Mouse (Mus musculus): ENCODE data around the gene Pde3b.
A peak's percentile ranks its signal among the peaks of the same experiment; 100 is the strongest.
"Not testable (repeated sequence)": the region's sequence is repeated elsewhere in the genome, so short reads cannot be mapped to it uniquely, and the experiment has no call there.

Gene Pde3b

GRCm38 (mm10) chr7:114414421-114415335, at the start of gene Pde3b:
Gene Pde3b, plus strand, starts transcription at chr7:114415281.
- DNase-seq, result peak; percentile 72

GRCm38 (mm10) chr7:114402130-114402529, 13.0 kb upstream of the Pde3b start:
- no peak for DNase-seq

GRCm38 (mm10) chr7:114415336-114416020, 397 bp downstream of the Pde3b start:
- DNase-seq, result peak; percentile 23

GRCm38 (mm10) chr7:114416021-114416845, 1.2 kb downstream of the Pde3b start:
- DNase-seq, result peak; percentile 28

- not testable (repeated sequence) for DNase-seq
These were observed 4.2 kb downstream of the Pde3b start for GRCm38 (mm10) chr7:114419331-114419730.

GRCm38 (mm10) chr7:114420918-114421317, 5.8 kb downstream of the Pde3b start:
- DNase-seq, result no peak

- DNase-seq, result no peak
These were observed 7.1 kb downstream of the Pde3b start for GRCm38 (mm10) chr7:114422224-114422623.

- no peak for DNase-seq
These were observed 14.7 kb downstream of the Pde3b start for GRCm38 (mm10) chr7:114429768-114430167.

GRCm38 (mm10) chr7:114431966-114432365, 16.9 kb downstream of the Pde3b start:
- no peak for DNase-seq

- no peak for DNase-seq
These were observed 24.6 kb downstream of the Pde3b start for GRCm38 (mm10) chr7:114439726-114440125.

- no peak for DNase-seq
These were observed 25.4 kb downstream of the Pde3b start for GRCm38 (mm10) chr7:114440494-114440893.

GRCm38 (mm10) chr7:114452876-114453275, 37.8 kb downstream of the Pde3b start:
- no peak for DNase-seq

GRCm38 (mm10) chr7:114453300-114453990, 38.4 kb downstream of the Pde3b start:
- no peak for DNase-seq

- no peak for DNase-seq
These were observed 39.8 kb downstream of the Pde3b start for GRCm38 (mm10) chr7:114454858-114455257.

GRCm38 (mm10) chr7:114456904-114457303, 41.8 kb downstream of the Pde3b start:
- DNase-seq, result no peak

- no peak for DNase-seq
These were observed 44.8 kb downstream of the Pde3b start for GRCm38 (mm10) chr7:114459909-114460308.

- no peak for DNase-seq
These were observed 46.6 kb downstream of the Pde3b start for GRCm38 (mm10) chr7:114461727-114462126.

- DNase-seq, result no peak
These were observed 51.3 kb downstream of the Pde3b start for GRCm38 (mm10) chr7:114466358-114466757.

- no peak for DNase-seq
These were observed 57.4 kb downstream of the Pde3b start for GRCm38 (mm10) chr7:114472471-114472870.

GRCm38 (mm10) chr7:114474889-114475288, 59.8 kb downstream of the Pde3b start:
- no peak for DNase-seq

GRCm38 (mm10) chr7:114477884-114478283, 62.8 kb downstream of the Pde3b start:
- DNase-seq, result no peak

GRCm38 (mm10) chr7:114478901-114479300, 63.8 kb downstream of the Pde3b start:
- DNase-seq, result no peak
